Mouse (Mus musculus) erythroblast, adult 5-6 weeks (primary cell): ENCODE measurements around the gene Tas2r122. TPM values are rescaled to one million over a fixed set of nuclear protein-coding genes. Genes with fewer than 3 reads are reported as not detected.
"Not testable (repeated sequence)": the region's sequence is repeated elsewhere in the genome, so short reads cannot be mapped to it uniquely, and the experiment has no call there.

Experiments used
- ATAC-seq: replicated peaks from 2 replicates; pipeline ENCODE4 v1.8.0; 2016; ENCODE audit warnings: moderate number of reproducible peaks, mild to moderate bottlenecking, moderate TSS enrichment, inconsistent platforms; ENCODE audit not compliant: poor library complexity, low FRiP score, severe bottlenecking
- total RNA-seq, 2 experiments: library from RNA; stranded (forward) in 1 of 2; stranded (reverse) in 1 of 2; fragments of 150-400 nt in 1 of 2; fragments of 200-764, 138-1000 nt in 1 of 2; gene quantifications; 2 replicates each; pipeline versions ENCODE4 v1.2.3 to v1.2.4; 2015 to 2017; ENCODE audit warnings: low replicate concordance in 2 of 2

Tas2r122 gene
- not detected in 2 replicates for total RNA-seq (2015; ENCODE audit: low replicate concordance)
- total RNA-seq (2017; ENCODE audit: low replicate concordance) = not detected in 2 replicates

DNA sequence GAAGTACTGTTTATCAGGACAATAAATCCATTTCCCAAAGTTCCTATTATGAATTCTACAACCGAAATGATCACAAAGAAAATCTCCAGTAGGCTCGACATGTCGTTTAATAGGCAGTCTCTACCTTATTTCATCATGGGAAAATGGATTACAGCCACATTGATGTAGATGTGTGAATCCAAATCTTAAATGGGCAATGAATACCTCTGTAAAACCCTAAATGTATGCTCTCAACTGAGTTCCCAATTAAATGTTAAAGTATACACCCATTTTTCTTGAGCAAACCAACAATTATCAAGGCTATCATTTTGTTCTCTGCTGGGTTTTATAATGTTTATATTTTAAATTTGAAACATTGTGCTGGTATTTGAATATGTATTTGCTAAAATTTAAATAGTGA is at the start of gene Tas2r122:
Tas2r122 (minus strand) TSS at position 101 of the 400 bp plus-strand sequence.
- no peak for ATAC-seq

DNA sequence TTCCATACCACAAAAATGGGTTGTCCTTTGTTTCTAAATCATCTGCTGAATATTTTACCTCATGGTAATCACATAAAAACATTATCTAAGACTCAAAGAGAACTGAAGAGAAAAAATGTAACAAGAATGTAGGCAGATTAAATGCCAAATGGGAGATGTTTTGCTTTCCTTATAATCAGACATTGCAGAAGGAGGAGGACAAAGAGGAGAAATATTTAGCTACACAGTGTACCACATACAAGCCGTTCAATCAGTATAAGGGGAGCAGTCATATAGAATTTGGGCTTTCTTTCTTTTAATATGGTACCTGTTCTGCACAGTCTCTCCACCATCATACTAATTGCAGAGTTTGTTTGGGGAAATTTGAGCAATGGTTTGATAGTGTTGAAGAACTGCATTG is 42.7 kb upstream of the Tas2r122 start, which contains the start of gene Tas2r124:
Tas2r124 (plus strand) TSS at position 301 of the 400 bp plus-strand sequence.
- no peak for ATAC-seq

DNA sequence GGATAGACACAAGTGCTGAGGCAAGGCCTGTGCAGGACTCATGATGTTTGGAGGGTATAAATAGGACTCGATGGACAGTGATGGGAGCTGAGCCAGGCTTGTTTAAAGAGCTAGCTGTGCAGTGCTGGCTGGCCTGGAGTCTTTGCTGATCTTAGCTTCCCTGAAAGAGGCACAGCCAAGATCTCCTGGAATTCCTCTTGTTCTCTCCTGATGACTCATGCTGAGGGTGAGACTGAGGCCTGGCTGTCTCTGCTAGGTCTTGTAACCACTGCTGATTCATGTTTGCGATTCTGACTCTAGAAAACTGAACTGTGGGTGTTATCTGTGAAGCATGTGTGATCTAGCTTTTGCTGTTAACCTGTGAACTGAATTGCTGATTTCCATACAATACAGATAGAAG is 38.5 kb upstream of the Tas2r122 start:
- ATAC-seq = no peak

DNA sequence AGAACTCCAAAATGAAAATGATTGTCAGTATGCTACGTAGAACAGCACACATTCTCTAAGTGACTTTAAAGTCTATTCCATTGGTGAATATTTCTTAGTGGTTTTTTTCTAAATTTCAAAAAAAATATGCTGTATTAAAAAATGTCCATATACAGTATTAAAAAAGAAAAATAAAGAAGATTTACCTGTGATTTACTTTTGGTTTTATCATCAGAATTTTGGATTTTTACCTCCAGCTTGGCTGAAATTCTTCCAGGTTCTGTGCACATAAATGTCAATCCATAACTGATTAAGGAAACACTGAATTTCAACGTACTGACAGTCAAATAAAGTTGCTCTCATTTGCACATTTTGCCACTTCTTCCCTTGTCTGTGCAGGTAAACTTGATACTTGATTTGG is 26.2 kb upstream of the Tas2r122 start, which contains the start of gene Tas2r115:
Tas2r115 (minus strand) TSS at position 101 of the 400 bp plus-strand sequence.
- no peak for ATAC-seq

DNA sequence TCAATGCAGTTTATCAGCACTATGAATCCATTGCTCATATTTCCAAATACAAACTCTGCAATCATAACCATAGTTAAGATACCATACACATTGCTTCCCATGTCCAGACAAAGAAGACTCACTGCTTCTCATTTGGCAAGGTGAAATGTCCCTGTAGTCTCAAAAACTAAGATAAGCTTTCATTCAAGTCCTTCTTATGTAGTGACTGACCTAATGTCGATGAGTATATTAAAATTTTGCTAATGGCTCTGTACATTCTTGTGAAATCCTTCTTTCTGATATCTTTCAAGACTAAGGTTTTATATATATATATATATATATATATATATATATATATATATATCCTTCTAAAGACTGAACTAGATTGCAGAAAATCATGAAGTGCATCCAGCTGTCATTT is 10.8 kb downstream of the Tas2r122 start, which contains the start of gene Tas2r121:
Tas2r121 (minus strand) TSS at position 101 of the 400 bp plus-strand sequence.
- no peak for ATAC-seq

DNA sequence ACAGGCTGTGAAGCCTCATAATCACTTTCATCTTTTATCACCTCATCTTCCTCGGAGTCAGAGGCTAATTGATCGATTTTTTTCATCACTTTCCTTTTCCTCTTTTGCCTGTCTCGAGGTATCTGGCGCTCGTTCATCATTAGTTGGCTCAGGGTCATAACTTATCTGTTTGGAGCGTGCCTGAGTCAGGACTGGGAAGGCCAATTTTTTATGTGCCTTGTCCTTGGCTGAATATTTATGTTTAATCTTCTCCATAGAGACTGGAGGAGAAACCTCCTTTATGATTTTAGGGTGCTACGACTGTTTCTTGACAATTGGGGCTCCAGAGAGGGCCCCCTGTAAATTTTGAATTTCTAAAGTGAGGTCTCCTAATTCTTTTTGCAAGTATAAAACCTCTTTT is 20.1 kb downstream of the Tas2r122 start:
- ATAC-seq = not testable (repeated sequence)

Other genes starting within 250 kb of the Tas2r122 start
- gene Prh1, start 142.1 kb downstream of the Tas2r122 start, total RNA-seq (2015; ENCODE audit: low replicate concordance) = not detected in 2 replicates
- not detected in 2 replicates for gene Prh1, start 142.1 kb downstream of the Tas2r122 start, total RNA-seq (2017; ENCODE audit: low replicate concordance)
- gene Prp2, start 116.0 kb downstream of the Tas2r122 start, total RNA-seq (2015; ENCODE audit: low replicate concordance) = not detected in 2 replicates
- gene Prp2, start 116.0 kb downstream of the Tas2r122 start, total RNA-seq (2017; ENCODE audit: low replicate concordance) = not detected in 2 replicates
- not detected in 2 replicates for gene A630073D07Rik, start 60.4 kb downstream of the Tas2r122 start, total RNA-seq (2015; ENCODE audit: low replicate concordance)
- gene A630073D07Rik, start 60.4 kb downstream of the Tas2r122 start, total RNA-seq (2017; ENCODE audit: low replicate concordance) = not detected in 2 replicates
- gene Tas2r120, start 55.0 kb downstream of the Tas2r122 start, total RNA-seq (2015; ENCODE audit: low replicate concordance) = not detected in 2 replicates
- not detected in 2 replicates for gene Tas2r120, start 55.0 kb downstream of the Tas2r122 start, total RNA-seq (2017; ENCODE audit: low replicate concordance)
- gene Tas2r121, start 10.9 kb downstream of the Tas2r122 start, total RNA-seq (2015; ENCODE audit: low replicate concordance) = not detected in 2 replicates
- gene Tas2r121, start 10.9 kb downstream of the Tas2r122 start, total RNA-seq (2017; ENCODE audit: low replicate concordance) = not detected in 2 replicates
- gene Tas2r115, start 26.1 kb upstream of the Tas2r122 start, total RNA-seq (2015; ENCODE audit: low replicate concordance) = not detected in 2 replicates
- gene Tas2r115, start 26.1 kb upstream of the Tas2r122 start, total RNA-seq (2017; ENCODE audit: low replicate concordance) = not detected in 2 replicates
- not detected in 2 replicates for gene Tas2r124, start 42.8 kb upstream of the Tas2r122 start, total RNA-seq (2015; ENCODE audit: low replicate concordance)
- gene Tas2r124, start 42.8 kb upstream of the Tas2r122 start, total RNA-seq (2017; ENCODE audit: low replicate concordance) = not detected in 2 replicates
- not detected in 2 replicates for gene Tas2r102, start 50.2 kb upstream of the Tas2r122 start, total RNA-seq (2015; ENCODE audit: low replicate concordance)
- gene Tas2r102, start 50.2 kb upstream of the Tas2r122 start, total RNA-seq (2017; ENCODE audit: low replicate concordance) = not detected in 2 replicates
- not detected in 2 replicates for gene Tas2r136, start 66.2 kb upstream of the Tas2r122 start, total RNA-seq (2015; ENCODE audit: low replicate concordance)
- not detected in 2 replicates for gene Tas2r136, start 66.2 kb upstream of the Tas2r122 start, total RNA-seq (2017; ENCODE audit: low replicate concordance)
- not detected in 2 replicates for gene Tas2r117, start 90.9 kb upstream of the Tas2r122 start, total RNA-seq (2015; ENCODE audit: low replicate concordance)
- not detected in 2 replicates for gene Tas2r117, start 90.9 kb upstream of the Tas2r122 start, total RNA-seq (2017; ENCODE audit: low replicate concordance)
- gene Tas2r123, start 135.2 kb upstream of the Tas2r122 start, total RNA-seq (2015; ENCODE audit: low replicate concordance) = not detected in 2 replicates
- gene Tas2r123, start 135.2 kb upstream of the Tas2r122 start, total RNA-seq (2017; ENCODE audit: low replicate concordance) = not detected in 2 replicates
- not detected in 2 replicates for gene Tas2r116, start 143.5 kb upstream of the Tas2r122 start, total RNA-seq (2015; ENCODE audit: low replicate concordance)
- gene Tas2r116, start 143.5 kb upstream of the Tas2r122 start, total RNA-seq (2017; ENCODE audit: low replicate concordance) = not detected in 2 replicates
- not detected in 2 replicates for gene Tas2r110, start 156.1 kb upstream of the Tas2r122 start, total RNA-seq (2015; ENCODE audit: low replicate concordance)
- not detected in 2 replicates for gene Tas2r110, start 156.1 kb upstream of the Tas2r122 start, total RNA-seq (2017; ENCODE audit: low replicate concordance)
- gene Tas2r113, start 181.1 kb upstream of the Tas2r122 start, total RNA-seq (2015; ENCODE audit: low replicate concordance) = not detected in 2 replicates
- not detected in 2 replicates for gene Tas2r113, start 181.1 kb upstream of the Tas2r122 start, total RNA-seq (2017; ENCODE audit: low replicate concordance)
- not detected in 2 replicates for gene Tas2r125, start 197.7 kb upstream of the Tas2r122 start, total RNA-seq (2015; ENCODE audit: low replicate concordance)
- not detected in 2 replicates for gene Tas2r125, start 197.7 kb upstream of the Tas2r122 start, total RNA-seq (2017; ENCODE audit: low replicate concordance)
- gene Tas2r129, start 239.2 kb upstream of the Tas2r122 start, total RNA-seq (2015; ENCODE audit: low replicate concordance) = not detected in 2 replicates
- not detected in 2 replicates for gene Tas2r129, start 239.2 kb upstream of the Tas2r122 start, total RNA-seq (2017; ENCODE audit: low replicate concordance)
- gene Tas2r131, start 246.0 kb upstream of the Tas2r122 start, total RNA-seq (2015; ENCODE audit: low replicate concordance) = not detected in 2 replicates
- not detected in 2 replicates for gene Tas2r131, start 246.0 kb upstream of the Tas2r122 start, total RNA-seq (2017; ENCODE audit: low replicate concordance)